In genomic region chrX:134686739-134687171, GRCm38 (mm10) we compare ENCODE assay signal across 8 mouse cellular contexts. TPM values are rescaled to one million over a fixed set of nuclear protein-coding genes. Genes with fewer than 3 reads are reported as not detected.
DNase-seq lines count a peak whose midpoint lies in the region; ATAC-seq lines count a peak whose summit lies in the region.

No protein-coding gene starts in this region.

- H3K9ac ChIP-seq in forebrain, embryonic 11.5 days (ENCODE audit: low read length) = peak overlapping the region; percentile 65
- no peak overlapping the region; the same call in 1 of the 2 replicates for H3K9ac ChIP-seq in liver, embryonic 13.5 days
- peak overlapping the region; percentile 72 for H3K9ac ChIP-seq in neural tube, embryonic 12.5 days

- no peaks in the 10 kb centered on the region for H3K27me3 ChIP-seq in forebrain, embryonic 11.5 days (ENCODE audit: control insufficient read depth, insufficient read depth, low read length)
- peaks cover 10% of the 10 kb centered on the region for H3K27me3 ChIP-seq in liver, embryonic 13.5 days
- H3K27me3 ChIP-seq in neural tube, embryonic 12.5 days (replicated peaks) = no peaks in the 10 kb centered on the region

- H3K36me3 ChIP-seq in forebrain, embryonic 11.5 days (ENCODE audit: control insufficient read depth, insufficient read depth, low read length) = no peaks in the 10 kb centered on the region
- no peaks in the 10 kb centered on the region for H3K36me3 ChIP-seq in liver, embryonic 13.5 days
- H3K36me3 ChIP-seq in neural tube, embryonic 12.5 days = peaks cover 25% of the 10 kb centered on the region

- 21% methylated on average over 15 of the region's 16 CpGs for WGBS in forebrain, embryonic 11.5 days
- 10% methylated on average over 16 of the region's 16 CpGs for WGBS in liver, embryonic 13.5 days (ENCODE audit: insufficient replicate concordance)
- WGBS in neural tube, embryonic 12.5 days = 18% methylated on average over 16 of the region's 16 CpGs

- no peaks in the 10 kb centered on the region for H3K9me3 ChIP-seq in forebrain, embryonic 11.5 days (ENCODE audit: control insufficient read depth, low read length)
- no peaks in the 10 kb centered on the region for H3K9me3 ChIP-seq in liver, embryonic 13.5 days (replicated peaks)
- H3K9me3 ChIP-seq in neural tube, embryonic 12.5 days = no peaks in the 10 kb centered on the region

- peak overlapping the region; percentile 44 for H3K4me2 ChIP-seq in forebrain, embryonic 11.5 days (ENCODE audit: low read depth, low read length, severe bottlenecking)
- peak overlapping the region; percentile 53 for H3K4me2 ChIP-seq in liver, embryonic 13.5 days
- peak overlapping the region; percentile 60 for H3K4me2 ChIP-seq in neural tube, embryonic 12.5 days (replicated peaks)

- H3K27ac ChIP-seq in forebrain, embryonic 11.5 days (ENCODE audit: low read depth, low read length) = peak overlapping the region; percentile 78
- no peak overlapping the region for H3K27ac ChIP-seq in liver, embryonic 13.5 days
- H3K27ac ChIP-seq in neural tube, embryonic 12.5 days = peak overlapping the region; percentile 53

- peak overlapping the region; percentile 50 for H3K4me3 ChIP-seq in forebrain, embryonic 11.5 days (ENCODE audit: low read depth, low read length)
- peak overlapping the region; percentile 41 for H3K4me3 ChIP-seq in liver, embryonic 13.5 days (replicated peaks)
- peak overlapping the region; percentile 53 for H3K4me3 ChIP-seq in neural tube, embryonic 12.5 days

- H3K4me1 ChIP-seq in forebrain, embryonic 11.5 days (replicated peaks; ENCODE audit: control insufficient read depth, insufficient read depth, low read length) = no peaks in the 10 kb centered on the region
- H3K4me1 ChIP-seq in liver, embryonic 13.5 days (replicated peaks) = no peaks in the 10 kb centered on the region
- no peaks in the 10 kb centered on the region for H3K4me1 ChIP-seq in neural tube, embryonic 12.5 days

- peak; percentile 44 for ATAC-seq in forebrain, embryonic 11.5 days (replicated peaks; ENCODE audit: low FRiP score)
- no peak for ATAC-seq in liver, embryonic 13.5 days (ENCODE audit: low read depth)
- peak; percentile 71 for ATAC-seq in neural tube, embryonic 12.5 days (ENCODE audit: low FRiP score, low read depth)
- ATAC-seq in megakaryocyte-erythroid progenitor cell, adult 5-6 weeks (replicated peaks; ENCODE audit: low FRiP score, low TSS enrichment, poor library complexity, severe bottlenecking) = no peak

- peak; percentile 32 for DNase-seq in ovary, postnatal 36 days (ENCODE audit: low spot score)
- DNase-seq in ovary, postnatal 10 days (ENCODE audit: low spot score) = no peak
- peak; percentile 22 to 37 for DNase-seq in adrenal gland, postnatal 36 days
- no peak for DNase-seq in forebrain, embryonic 11.5 days (ENCODE audit: low spot score)
- DNase-seq in induced T-regulatory cell, adult 2 months (ENCODE audit: low read depth) = peak; percentile 32
- DNase-seq in liver, embryonic 13.5 days = no peak

RNA-seq across cellular contexts. Expression of gene Armcx4, which starts 0.4 kb away (rescaled TPM):
- 10 to 100 TPM; 10.2 to 12.0 TPM for total RNA-seq in adrenal gland, postnatal 36 days (2021)
- 6.3 and 6.6 TPM in 2 replicates for polyA plus RNA-seq in forebrain, embryonic 11.5 days (2014; fragmentation: Nextera tagmentation; extraction: Ambion mirVana)
- polyA plus RNA-seq in liver, embryonic 13.5 days (2015; fragmentation: Nextera tagmentation; extraction: Ambion mirVana) = 0.35 and 0.51 TPM in 2 replicates
- 6.4 and 7.0 TPM in 2 replicates for polyA plus RNA-seq in neural tube, embryonic 12.5 days (2016; fragmentation: Nextera tagmentation; extraction: Ambion mirVana)
- total RNA-seq in megakaryocyte-erythroid progenitor cell, adult 5-6 weeks (2014; fragmentation: Nextera tagmentation) = 0.30 TPM in 1 of 2 replicates, not detected in the other
- 0.05 and 0.34 TPM in 2 replicates for total RNA-seq in megakaryocyte-erythroid progenitor cell, adult 5-6 weeks (2017)

RNA-seq across cellular contexts. Expression of gene Armcx1, which starts 31.0 kb away (rescaled TPM):
- 10 to 100 TPM; 18.6 to 20.4 TPM for total RNA-seq in adrenal gland, postnatal 36 days (2021)
- polyA plus RNA-seq in forebrain, embryonic 11.5 days (2014; fragmentation: Nextera tagmentation; extraction: Ambion mirVana) = 40.5 and 42.8 TPM in 2 replicates
- 7.5 and 8.9 TPM in 2 replicates for polyA plus RNA-seq in liver, embryonic 13.5 days (2015; fragmentation: Nextera tagmentation; extraction: Ambion mirVana)
- polyA plus RNA-seq in neural tube, embryonic 12.5 days (2016; fragmentation: Nextera tagmentation; extraction: Ambion mirVana) = 73.5 and 74.7 TPM in 2 replicates
- 4.4 and 4.5 TPM in 2 replicates for total RNA-seq in megakaryocyte-erythroid progenitor cell, adult 5-6 weeks (2014; fragmentation: Nextera tagmentation)
- total RNA-seq in megakaryocyte-erythroid progenitor cell, adult 5-6 weeks (2017) = 10.6 and 19.0 TPM in 2 replicates

Comparison
In these comparisons a context has a peak if more than half of its experiments do, and no peak if none do; other contexts are left out.
1. DNase-seq: peak in ovary, postnatal 36 days (single experiment), adrenal gland, postnatal 36 days (2 of 2) and induced T-regulatory cell, adult 2 months (single experiment); none in ovary, postnatal 10 days (single experiment), forebrain, embryonic 11.5 days (single experiment) and liver, embryonic 13.5 days (single experiment).
2. ATAC-seq: peak in forebrain, embryonic 11.5 days (single experiment) and neural tube, embryonic 12.5 days (single experiment); none in liver, embryonic 13.5 days (single experiment) and megakaryocyte-erythroid progenitor cell, adult 5-6 weeks (single experiment).
3. Peak in every context shown above with its lines, with median percentiles within 50 percentile points of each other: H3K4me2 ChIP-seq and H3K4me3 ChIP-seq.